Mouse (Mus musculus) MEL (cell line): ENCODE data around the gene Camta2. TPM values are rescaled to one million over a fixed set of nuclear protein-coding genes. Genes with fewer than 3 reads are reported as not detected.
A peak's percentile ranks its signal among the peaks of the same experiment; 100 is the strongest.

Experiments used
- DNase-seq: peaks from one replicate; pipeline ENCODE4 v3.0.0; 2011; ENCODE audit warnings: low read depth, low spot score
- H3K27ac ChIP-seq: 2 replicates; pipeline ENCODE4 v1.5.1; 2012; ENCODE audit warnings: low read depth, mild to moderate bottlenecking, control low read depth, low read length, moderate library complexity; ENCODE audit not compliant: control insufficient read depth
- H3K27me3 ChIP-seq, 2 experiments: fragments of 150-350 bp in 1 of 2; sonication (generic) in 1 of 2; 2 replicates each; pipeline ENCODE4 v1.6.1; 2012; ENCODE audit warnings: low read length in 2 of 2, mild to moderate bottlenecking in 2 of 2, improper control_type of control experiment in 1 of 2, moderate library complexity in 1 of 2; ENCODE audit not compliant: insufficient read depth in 2 of 2, control insufficient read depth in 1 of 2
- H3K36me3 ChIP-seq, 2 experiments: 2 replicates each; pipeline ENCODE4 v1.6.1; 2012 to 2014; ENCODE audit warnings: low read length in 2 of 2, improper control_type of control experiment in 1 of 2, inconsistent platforms in 1 of 2, mild to moderate bottlenecking in 1 of 2; ENCODE audit not compliant: insufficient read depth in 2 of 2, control insufficient read depth in 1 of 2
- H3K4me1 ChIP-seq, 2 experiments: fragments of 150-350 bp in 1 of 2; sonication (generic) in 1 of 2; 2 replicates each; pipeline ENCODE4 v1.6.1; 2012; ENCODE audit warnings: low read length in 2 of 2, improper control_type of control experiment in 1 of 2, mild to moderate bottlenecking in 1 of 2; ENCODE audit not compliant: insufficient read depth in 2 of 2, control insufficient read depth in 1 of 2
- H3K4me3 ChIP-seq, 2 experiments: fragments of 150-350 bp in 1 of 2; sonication (generic) in 1 of 2; 2 replicates each; pipeline ENCODE4 v1.5.1; 2012; ENCODE audit warnings: low read depth in 2 of 2, low read length in 2 of 2, mild to moderate bottlenecking in 2 of 2, moderate library complexity in 2 of 2, control low read depth in 1 of 2, improper control_type of control experiment in 1 of 2; ENCODE audit not compliant: control insufficient read depth in 1 of 2, insufficient read depth in 1 of 2
- H3K79me2 ChIP-seq: 2 replicates; pipeline ENCODE4 v1.6.1; 2012; ENCODE audit warnings: mild to moderate bottlenecking, low read length, moderate library complexity; ENCODE audit not compliant: control insufficient read depth, poor library complexity, insufficient read depth
- H3K9ac ChIP-seq: 2 replicates; pipeline ENCODE4 v1.6.1; 2012; ENCODE audit warnings: low read depth, mild to moderate bottlenecking, control low read depth, low read length, moderate library complexity; ENCODE audit not compliant: control insufficient read depth, poor library complexity, severe bottlenecking
- H3K9me3 ChIP-seq: fragments of 150-350 bp; sonication (generic); replicated peaks from 2 replicates; pipeline ENCODE4 v1.6.1; 2012; ENCODE audit warnings: mild to moderate bottlenecking, low read length, improper control_type of control experiment, moderate library complexity; ENCODE audit not compliant: insufficient read depth
- BHLHE40 ChIP-seq: IDR thresholded peaks from 2 replicates; pipeline ENCODE4 v1.6.1; 2012; ENCODE audit warnings: low read depth, mild to moderate bottlenecking, inconsistent platforms, low read length, improper control_type of control experiment, borderline replicate concordance
- CHD1 ChIP-seq: IDR thresholded peaks from 2 replicates; pipeline ENCODE4 v1.6.1; 2012; ENCODE audit warnings: low read depth, mild to moderate bottlenecking, inconsistent platforms, low read length, improper control_type of control experiment
- CHD2 ChIP-seq: IDR thresholded peaks from 2 replicates; pipeline ENCODE4 v1.6.1; 2011; ENCODE audit warnings: low read length, improper control_type of control experiment
- CTCF ChIP-seq, 3 experiments: IDR thresholded peaks in 2 of 3; conservative IDR thresholded peaks in 1 of 3; 2 replicates each; pipeline ENCODE4 v1.5.1; 2011 to 2012; ENCODE audit warnings: low read length in 3 of 3, low read depth in 2 of 3, mild to moderate bottlenecking in 2 of 3, improper control_type of control experiment in 1 of 3, inconsistent platforms in 1 of 3, mixed read lengths in 1 of 3, moderate library complexity in 1 of 3; ENCODE audit not compliant: control insufficient read depth in 1 of 3, insufficient read depth in 1 of 3, poor library complexity in 1 of 3, severe bottlenecking in 1 of 3
- EP300 ChIP-seq, 2 experiments: IDR thresholded peaks; 2 replicates each; pipeline ENCODE4 v1.6.1; 2011; ENCODE audit warnings: improper control_type of control experiment in 2 of 2, low read length in 2 of 2, low read depth in 1 of 2, mild to moderate bottlenecking in 1 of 2
- ETS1 ChIP-seq: IDR thresholded peaks from 2 replicates; pipeline ENCODE4 v1.6.1; 2012; ENCODE audit warnings: low read depth, mild to moderate bottlenecking, inconsistent platforms, low read length, improper control_type of control experiment, moderate library complexity
- GABPA ChIP-seq: IDR thresholded peaks from 2 replicates; pipeline ENCODE4 v1.6.1; 2012; ENCODE audit warnings: low read depth, mild to moderate bottlenecking, inconsistent platforms, low read length, improper control_type of control experiment, moderate library complexity
- GATA1 ChIP-seq: IDR thresholded peaks from 2 replicates; pipeline ENCODE4 v1.6.1; 2011; ENCODE audit warnings: low read depth, low read length, improper control_type of control experiment
- HCFC1 ChIP-seq: IDR thresholded peaks from 2 replicates; pipeline ENCODE4 v1.6.1; 2012; ENCODE audit warnings: low read depth, mild to moderate bottlenecking, inconsistent platforms, low read length, improper control_type of control experiment, moderate library complexity
- KAT2A ChIP-seq: conservative IDR thresholded peaks from 2 replicates; pipeline ENCODE4 v1.6.1; 2012; ENCODE audit warnings: low read depth, low read length, improper control_type of control experiment, inconsistent platforms
- MAFK ChIP-seq: IDR thresholded peaks from 2 replicates; pipeline ENCODE4 v1.6.1; 2011; ENCODE audit warnings: low read depth, mild to moderate bottlenecking, low read length, improper control_type of control experiment, borderline replicate concordance
- MAX ChIP-seq: IDR thresholded peaks from 2 replicates; pipeline ENCODE4 v1.6.1; 2011; ENCODE audit warnings: low read length, improper control_type of control experiment
- MAZ ChIP-seq: IDR thresholded peaks from 2 replicates; pipeline ENCODE4 v1.6.1; 2012; ENCODE audit warnings: low read depth, mild to moderate bottlenecking, inconsistent platforms, low read length, improper control_type of control experiment
- MEF2A ChIP-seq: IDR thresholded peaks from 2 replicates; pipeline ENCODE4 v1.6.1; 2014; ENCODE audit warnings: low read depth, mild to moderate bottlenecking, inconsistent platforms, low read length, improper control_type of control experiment; ENCODE audit not compliant: poor library complexity, insufficient replicate concordance, severe bottlenecking; ENCODE audit errors: extremely low read depth
- MXI1 ChIP-seq: IDR thresholded peaks from 2 replicates; pipeline ENCODE4 v1.6.1; 2011; ENCODE audit warnings: mild to moderate bottlenecking, low read depth, low read length, improper control_type of control experiment
- NELFE ChIP-seq: IDR thresholded peaks from 2 replicates; pipeline ENCODE4 v1.6.1; 2011; ENCODE audit warnings: low read depth, low read length, improper control_type of control experiment
- NRF1 ChIP-seq: IDR thresholded peaks from 2 replicates; pipeline ENCODE4 v1.6.1; 2014; ENCODE audit warnings: low read depth, mild to moderate bottlenecking, inconsistent platforms, low read length, improper control_type of control experiment, moderate library complexity; ENCODE audit not compliant: poor library complexity, insufficient read depth, severe bottlenecking
- POLR2A ChIP-seq, 2 experiments: IDR thresholded peaks; 2 replicates each; pipeline ENCODE4 v1.6.1; 2011 to 2012; ENCODE audit warnings: low read length in 2 of 2, mild to moderate bottlenecking in 2 of 2, control low read depth in 1 of 2, improper control_type of control experiment in 1 of 2, low read depth in 1 of 2, moderate library complexity in 1 of 2; ENCODE audit not compliant: control insufficient read depth in 1 of 2, insufficient read depth in 1 of 2, poor library complexity in 1 of 2
- POLR2AphosphoS2 ChIP-seq: IDR thresholded peaks from 2 replicates; pipeline ENCODE4 v1.6.1; 2011; ENCODE audit warnings: low read length, improper control_type of control experiment
- POLR2AphosphoS5 ChIP-seq: IDR thresholded peaks from 2 replicates; pipeline ENCODE4 v1.6.1; 2012; ENCODE audit warnings: low read depth, borderline replicate concordance, mild to moderate bottlenecking, inconsistent platforms, low read length, moderate library complexity, mixed read lengths
- RAD21 ChIP-seq: IDR thresholded peaks from 2 replicates; pipeline ENCODE4 v1.6.1; 2011; ENCODE audit warnings: mild to moderate bottlenecking, low read depth, low read length, improper control_type of control experiment
- SIN3A ChIP-seq: IDR thresholded peaks from 2 replicates; pipeline ENCODE4 v1.6.1; 2012; ENCODE audit warnings: low read length, improper control_type of control experiment, inconsistent platforms
- SMC3 ChIP-seq: IDR thresholded peaks from 2 replicates; pipeline ENCODE4 v1.6.1; 2011; ENCODE audit warnings: low read depth, low read length, improper control_type of control experiment
- TAL1 ChIP-seq: IDR thresholded peaks from 2 replicates; pipeline ENCODE4 v1.6.1; 2012; ENCODE audit warnings: mild to moderate bottlenecking, inconsistent platforms, low read length, moderate library complexity, mixed read lengths
- TBP ChIP-seq: IDR thresholded peaks from 2 replicates; pipeline ENCODE4 v1.8.0; 2011; ENCODE audit warnings: low read depth, low read length, improper control_type of control experiment
- TCF12 ChIP-seq: IDR thresholded peaks from 2 replicates; pipeline ENCODE4 v1.6.1; 2014; ENCODE audit warnings: low read depth, mild to moderate bottlenecking, inconsistent platforms, low read length, improper control_type of control experiment, moderate library complexity
- UBTF ChIP-seq: IDR thresholded peaks from 2 replicates; pipeline ENCODE4 v1.6.1; 2012; ENCODE audit warnings: low read depth, mild to moderate bottlenecking, inconsistent platforms, low read length, improper control_type of control experiment, moderate library complexity, borderline replicate concordance; ENCODE audit not compliant: insufficient read depth
- USF1 ChIP-seq: IDR thresholded peaks from 2 replicates; pipeline ENCODE4 v1.6.1; 2014; ENCODE audit warnings: low read depth, mild to moderate bottlenecking, inconsistent platforms, low read length, improper control_type of control experiment, moderate library complexity
- USF2 ChIP-seq, 2 experiments: IDR thresholded peaks; 2 replicates each; pipeline ENCODE4 v1.6.1; 2011 to 2012; ENCODE audit warnings: improper control_type of control experiment in 2 of 2, low read length in 2 of 2, borderline replicate concordance in 1 of 2, inconsistent platforms in 1 of 2, low read depth in 1 of 2, mild to moderate bottlenecking in 1 of 2; ENCODE audit not compliant: insufficient read depth in 1 of 2
- ZC3H11A ChIP-seq: IDR thresholded peaks from 2 replicates; pipeline ENCODE4 v1.6.1; 2012; ENCODE audit warnings: low read depth, mild to moderate bottlenecking, inconsistent platforms, low read length, improper control_type of control experiment
- ZKSCAN1 ChIP-seq: IDR thresholded peaks from 2 replicates; pipeline ENCODE4 v1.6.1; 2012; ENCODE audit warnings: low read depth, mild to moderate bottlenecking, inconsistent platforms, low read length, improper control_type of control experiment, moderate library complexity
- ZMIZ1 ChIP-seq: IDR thresholded peaks from 2 replicates; pipeline ENCODE4 v1.6.1; 2012; ENCODE audit warnings: low read depth, mild to moderate bottlenecking, inconsistent platforms, low read length, improper control_type of control experiment, moderate library complexity
- polyA plus RNA-seq, 2 experiments: library from polyadenylated mRNA; stranded (reverse) in 1 of 2; unstranded in 1 of 2; fragments of >175 nt in 1 of 2; fragments of >200 nt in 1 of 2; gene quantifications; 2 replicates each; pipeline versions ENCODE4 v1.2.1 to v1.2.4; 2012; ENCODE audit warnings: low replicate concordance in 2 of 2, low read depth in 1 of 2; ENCODE audit not compliant: insufficient read length in 2 of 2, insufficient read depth in 1 of 2, missing spikeins in 1 of 2
- total RNA-seq: library from RNA; depleted of rRNA; stranded (reverse); fragments of 300-350 nt; gene quantifications from 2 replicates; pipeline ENCODE4 v1.2.3, GENCODE M21; 2012

The Camta2 gene
- total and polyA plus RNA-seq, 3 experiments, result 1.9 to 15.0 TPM; not detected in 1

GRCm38 (mm10) chr11:70699722-70700556 lies 12.0 kb upstream of the Camta2 start, which contains the start of the genes Inca1 and Kif1c:
Gene Inca1, minus strand, starts transcription at chr11:70700155.
Gene Kif1c, plus strand, starts transcription at chr11:70700548.
- no peak for TF ChIP-seq UBTF
- TF ChIP-seq GATA1, result no peak
- TF ChIP-seq HCFC1, result no peak; the same call in none of the 2 replicates
- TF ChIP-seq TBP, result peak; percentile 48; the same call in 1 of the 2 replicates
- no peak for TF ChIP-seq RAD21
- no peak for TF ChIP-seq MEF2A
- no peak for TF ChIP-seq POLR2AphosphoS5
- TF ChIP-seq POLR2AphosphoS2, result peak; percentile 64; the same call in 1 of the 2 replicates
- no peak for TF ChIP-seq MXI1
- TF ChIP-seq TCF12, result peak; percentile 39; the same call in 1 of the 2 replicates
- TF ChIP-seq POLR2A (IDR thresholded peaks at IDR 0.05; ENCODE audit: control insufficient read depth in 1 of 2, insufficient read depth in 1 of 2, low read depth in 1 of 2, low read length in 2 of 2, poor library complexity in 1 of 2), result peak; percentile 75 to 90
- peak; percentile 70 for TF ChIP-seq NELFE
- TF ChIP-seq ETS1, result no peak
- no peak for TF ChIP-seq BHLHE40
- no peak for TF ChIP-seq ZMIZ1
- 0 out of 2 replicates have a peak, but pooled peaks have one; percentile 53 for TF ChIP-seq MAZ
- TF ChIP-seq EP300 (IDR thresholded peaks at IDR 0.05; ENCODE audit: low read depth in 1 of 2, low read length in 2 of 2), result no peak
- TF ChIP-seq SMC3, result no peak
- no peak for TF ChIP-seq GABPA
- no peak for TF ChIP-seq USF2 (IDR thresholded peaks at IDR 0.05; ENCODE audit: borderline replicate concordance in 1 of 2, insufficient read depth in 1 of 2, low read depth in 1 of 2, low read length in 2 of 2)
- 0 out of 2 replicates have a peak, but pooled peaks have one; percentile 61 for TF ChIP-seq SIN3A
- no peak for TF ChIP-seq USF1
- no peak for TF ChIP-seq CTCF (IDR thresholded peaks at IDR 0.05 in 2 of 3, conservative IDR thresholded peaks at IDR 0.05 in 1 of 3; ENCODE audit: control insufficient read depth in 1 of 3, insufficient read depth in 1 of 3, low read depth in 2 of 3, low read length in 3 of 3, poor library complexity in 1 of 3, severe bottlenecking in 1 of 3)
- 0 out of 2 replicates have a peak, but pooled peaks have one; percentile 27 for TF ChIP-seq MAX
- no peak for TF ChIP-seq MAFK
- no peak for TF ChIP-seq TAL1
- 0 out of 2 replicates have a peak, but pooled peaks have one; percentile 44 for TF ChIP-seq NRF1
- TF ChIP-seq CHD2, result no peak
- no peak for TF ChIP-seq ZC3H11A
- TF ChIP-seq ZKSCAN1, result no peak
- TF ChIP-seq CHD1, result peak; percentile 28; the same call in 1 of the 2 replicates
- TF ChIP-seq KAT2A, result no peak
- Histone ChIP-seq H3K36me3 (peaks cover 0 to 5% of the 10 kb centered on the region in 2 experiments; a peak in 2 of 4 replicates), H3K27me3 (no peaks in the 10 kb centered on the region), H3K4me3 (peak within 1 kb of the TSS; percentile 80 to 91), H3K9ac (peak within 1 kb of the TSS; percentile 84), H3K79me2 (no peaks in the 10 kb centered on the region; the same call in 1 of the 2 replicates), H3K4me1 (peaks cover 3 to 7% of the 10 kb centered on the region in 2 experiments; a peak in 3 of 4 replicates), H3K27ac (peak within 1 kb of the TSS; percentile 77), H3K9me3 (no peaks in the 10 kb centered on the region)
- peak; percentile 97 for DNase-seq
